Mouse (Mus musculus) left cerebral cortex, postnatal 14 days (tissue): ENCODE measurements at regions not wholly inside any gene's neighbourhood (a gene's known extent, or its start where the extent isn't known, plus 50 kb on each side); places are given as distances from the start of the nearest gene placed in this dataset.

Experiments used
- DNase-seq, 2 experiments: peaks; one replicate each; pipeline ENCODE4 v3.0.0; 2021 to 2022; ENCODE audit warnings: low spot score in 2 of 2, mixed read lengths in 1 of 2
- intact Hi-C: fragments of 180-260 bp; cut with DNase I; formaldehyde crosslinking; loops from one replicate; pipeline ENCODE4 v1.15.1; 2025

GRCm38 (mm10) chr14:97450525-97451235 is 718.9 kb downstream of the Dach1 start:
- DNase-seq, result no peak
- intact Hi-C loops, result no loop called here

- no peak for DNase-seq
- intact Hi-C loops, result no loop called here
Measured at GRCm38 (mm10) chr14:97448617-97449016, 720.9 kb downstream of the Dach1 start.

- intact Hi-C loops, result no loop called here
- no peak for DNase-seq
Measured at GRCm38 (mm10) chr14:97446793-97447192, 722.8 kb downstream of the Dach1 start.

- DNase-seq, result peak; percentile 4 to 6
- intact Hi-C loops, result no loop called here
Measured at GRCm38 (mm10) chr14:97440326-97440725, 729.2 kb downstream of the Dach1 start.

GRCm38 (mm10) chr14:97435453-97436233 is 733.9 kb downstream of the Dach1 start:
- intact Hi-C loops, result no loop called here

GRCm38 (mm10) chr14:97431221-97431620 is 738.3 kb downstream of the Dach1 start:
- no peak for DNase-seq
- intact Hi-C loops, result no loop called here

More at GRCm38 (mm10) chr14:97435453-97436233, 733.9 kb downstream of the Dach1 start:
- peak in 1 of 2 experiments; percentile 12 for DNase-seq

GRCm38 (mm10) chr14:97403176-97403795 is 766.3 kb downstream of the Dach1 start:
- intact Hi-C loops, result no loop called here
- no peak for DNase-seq

- no peak for DNase-seq
- intact Hi-C loops, result no loop called here
Measured at GRCm38 (mm10) chr14:97396385-97396784, 773.2 kb downstream of the Dach1 start.

- no peak for DNase-seq
- intact Hi-C loops, result no loop called here
Measured at GRCm38 (mm10) chr14:97395750-97396377, 773.7 kb downstream of the Dach1 start.

GRCm38 (mm10) chr14:97389005-97389404 is 780.6 kb downstream of the Dach1 start:
- DNase-seq, result no peak
- intact Hi-C loops, result no loop called here

- no peak for DNase-seq
Measured at GRCm38 (mm10) chr14:97380131-97380530, 789.4 kb downstream of the Dach1 start.

GRCm38 (mm10) chr14:97356915-97357314 is 812.6 kb downstream of the Dach1 start:
- DNase-seq, result peak in 1 of 2 experiments; percentile 14

More at GRCm38 (mm10) chr14:97380131-97380530, 789.4 kb downstream of the Dach1 start:
- intact Hi-C loops, result no loop called here

GRCm38 (mm10) chr14:97347970-97348369 is 821.6 kb downstream of the Dach1 start:
- intact Hi-C loops, result no loop called here
- DNase-seq, result no peak

More at GRCm38 (mm10) chr14:97356915-97357314, 812.6 kb downstream of the Dach1 start:
- intact Hi-C loops, result no loop called here

- intact Hi-C loops, result loop anchor here (5.0 to 10.0 kb wide), 2 partner anchors 851 to 1693 kb away; no protein-coding TSS in a partner anchor
- DNase-seq, result peak; percentile 48 to 50
Measured at GRCm38 (mm10) chr14:97331388-97331787, 812.5 kb upstream of the Klhl1 start.

GRCm38 (mm10) chr14:97329979-97330378 is 811.1 kb upstream of the Klhl1 start:
- intact Hi-C loops, result loop anchor here (5.0 to 10.0 kb wide), 2 partner anchors 852 to 1695 kb away; no protein-coding TSS in a partner anchor

GRCm38 (mm10) chr14:97293109-97293508 is 774.2 kb upstream of the Klhl1 start:
- no peak for DNase-seq
- intact Hi-C loops, result no loop called here

More at GRCm38 (mm10) chr14:97329979-97330378, 811.1 kb upstream of the Klhl1 start:
- no peak for DNase-seq

- intact Hi-C loops, result no loop called here
- no peak for DNase-seq
Measured at GRCm38 (mm10) chr14:97287447-97287846, 768.5 kb upstream of the Klhl1 start.

GRCm38 (mm10) chr14:97258461-97258860 is 739.6 kb upstream of the Klhl1 start:
- no peak for DNase-seq
- intact Hi-C loops, result no loop called here
